Mouse (Mus musculus) retina, adult 2 months (tissue): ENCODE measurements around the gene Igfbp5.

Experiments used
- DNase-seq: peaks from one replicate; pipeline ENCODE4 v3.0.0-alpha.2; 2012; ENCODE audit warnings: low read depth, low spot score

Gene Igfbp5

GRCm38 (mm10) chr1:72874287-72875211 is at the start of gene Igfbp5:
Gene Igfbp5 (minus strand): TSS chr1:72874884.
- no peak for DNase-seq

- no peak for DNase-seq
Observed at GRCm38 (mm10) chr1:72914815-72915214, 40.1 kb upstream of the Igfbp5 start.

GRCm38 (mm10) chr1:72913073-72913472 is 38.4 kb upstream of the Igfbp5 start:
- DNase-seq: no peak

GRCm38 (mm10) chr1:72895821-72896220 is 21.1 kb upstream of the Igfbp5 start:
- no peak for DNase-seq

GRCm38 (mm10) chr1:72887910-72888309 is 13.2 kb upstream of the Igfbp5 start:
- no peak for DNase-seq

- no peak for DNase-seq
Observed at GRCm38 (mm10) chr1:72885819-72886169, 11.1 kb upstream of the Igfbp5 start.

- no peak for DNase-seq
Observed at GRCm38 (mm10) chr1:72885111-72885818, 10.6 kb upstream of the Igfbp5 start.

GRCm38 (mm10) chr1:72879319-72879634 is 4.6 kb upstream of the Igfbp5 start:
- DNase-seq: no peak

GRCm38 (mm10) chr1:72878473-72879318 is 4.0 kb upstream of the Igfbp5 start:
- DNase-seq: no peak

GRCm38 (mm10) chr1:72877892-72878291 is 3.2 kb upstream of the Igfbp5 start:
- DNase-seq: no peak

- no peak for DNase-seq
Observed at GRCm38 (mm10) chr1:72876111-72876510, 1.4 kb upstream of the Igfbp5 start.

GRCm38 (mm10) chr1:72875708-72876107 is 1.0 kb upstream of the Igfbp5 start:
- DNase-seq: no peak

- DNase-seq: no peak
Observed at GRCm38 (mm10) chr1:72873511-72874286, 985 bp downstream of the Igfbp5 start.

- DNase-seq: no peak
Observed at GRCm38 (mm10) chr1:72873078-72873477, 1.6 kb downstream of the Igfbp5 start.

GRCm38 (mm10) chr1:72872521-72872920 is 2.2 kb downstream of the Igfbp5 start:
- no peak for DNase-seq

GRCm38 (mm10) chr1:72871697-72872411 is 2.8 kb downstream of the Igfbp5 start:
- DNase-seq: no peak

GRCm38 (mm10) chr1:72871337-72871696 is 3.4 kb downstream of the Igfbp5 start:
- DNase-seq: no peak

GRCm38 (mm10) chr1:72870615-72871336 is 3.9 kb downstream of the Igfbp5 start:
- DNase-seq: no peak

- no peak for DNase-seq
Observed at GRCm38 (mm10) chr1:72869681-72870614, 4.7 kb downstream of the Igfbp5 start.
